In the genomic region with DNA sequence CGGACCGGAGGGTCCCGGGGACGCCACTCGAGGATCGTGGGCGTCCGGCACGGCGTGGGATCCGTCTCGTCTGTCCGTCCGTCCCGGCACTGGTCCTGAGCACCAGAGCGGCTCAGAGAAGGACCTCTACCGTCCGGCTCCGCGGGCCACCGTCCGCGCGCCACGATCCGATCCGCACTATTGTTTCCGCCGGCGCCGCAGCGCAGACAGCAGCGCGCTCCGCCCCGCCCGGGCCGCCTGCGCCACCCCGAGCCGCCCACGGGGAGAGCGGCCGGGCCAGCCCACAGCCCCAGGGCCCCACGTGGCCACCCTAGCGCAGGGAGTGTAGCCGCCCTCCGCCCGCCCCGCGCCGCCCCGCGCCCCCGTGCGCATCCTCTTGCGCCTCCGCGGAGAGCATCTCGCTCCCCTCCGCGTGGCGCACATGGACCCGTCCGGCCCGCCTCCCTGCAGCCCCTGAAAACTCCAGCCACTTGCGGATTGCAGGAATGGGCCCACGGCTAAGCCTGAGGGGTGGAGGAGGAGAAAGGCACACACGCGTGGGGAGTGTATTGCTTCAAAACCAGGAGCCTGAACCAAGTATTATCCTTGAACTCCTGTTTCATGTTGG, we compare ENCODE assay signal across 8 mouse cellular contexts. TPM values are rescaled to one million over a fixed set of nuclear protein-coding genes. Genes with fewer than 3 reads are reported as not detected.
A peak's percentile ranks its signal among the peaks of the same experiment; 100 is the strongest.
DNase-seq lines count a peak whose midpoint lies in the region; ATAC-seq lines count a peak whose summit lies in the region.

Gene D16Ertd472e, minus strand, starts transcription at position 231 of the 607 bp plus-strand sequence.

- H3K4me2 ChIP-seq in hindbrain, embryonic 11.5 days (replicated peaks; ENCODE audit: low read depth, low read length), result peak within 1 kb of the TSS; percentile 71

- peak within 1 kb of the TSS; percentile 88 for H3K9ac ChIP-seq in hindbrain, embryonic 11.5 days (ENCODE audit: low read depth, low read length)

- H3K27ac ChIP-seq in hindbrain, embryonic 11.5 days (ENCODE audit: low read depth, low read length), result peak within 1 kb of the TSS; percentile 77

- peak within 1 kb of the TSS; percentile 76 for H3K4me3 ChIP-seq in hindbrain, embryonic 11.5 days (ENCODE audit: low read depth, low read length)

- 0 out of 2 replicates have a peak, but pooled peaks cover 3% of the 10 kb centered on the region for H3K4me1 ChIP-seq in hindbrain, embryonic 11.5 days (replicated peaks; ENCODE audit: control insufficient read depth, insufficient read depth, low read length)

- no peaks in the 10 kb centered on the region for H3K27me3 ChIP-seq in hindbrain, embryonic 11.5 days (ENCODE audit: control insufficient read depth, insufficient read depth, low read length)

- under 1% methylated on average over 49 of the region's 70 CpGs for WGBS in hindbrain, embryonic 11.5 days

- peak; percentile 97 for DNase-seq in Muller cell, postnatal 12 days (ENCODE audit: inconsistent ontology term)
- DNase-seq in cerebellum, adult 8-10 months, result peak; percentile 8
- DNase-seq in frontal cortex, adult 2 months (ENCODE audit: extremely low spot score in 1 of 2, low spot score in 1 of 2), result peak; percentile 27 to 68
- peak; percentile 88 for DNase-seq in hindbrain, embryonic 11.5 days (ENCODE audit: low spot score)
- peak; percentile 67 to 79 for DNase-seq in layer of hippocampus, postnatal 25 days (ENCODE audit: extremely low spot score in 1 of 2, low spot score in 1 of 2)
- DNase-seq in lung, postnatal 14 days, result peak; percentile 89
- peak; percentile 91 for DNase-seq in ovary, postnatal 36 days (ENCODE audit: low spot score)
- peak; percentile 92 for DNase-seq in thymus, postnatal 14 days

- no peaks in the 10 kb centered on the region for H3K36me3 ChIP-seq in hindbrain, embryonic 11.5 days (ENCODE audit: control insufficient read depth, insufficient read depth, low read length)

- H3K9me3 ChIP-seq in hindbrain, embryonic 11.5 days (ENCODE audit: control insufficient read depth, low read length), result no peaks in the 10 kb centered on the region

- ATAC-seq in hindbrain, embryonic 11.5 days (ENCODE audit: low FRiP score), result peak; percentile 98

RNA-seq across cellular contexts. Expression of gene D16Ertd472e, which starts in this region (rescaled TPM):
- polyA plus RNA-seq in frontal cortex, adult 2 months (2012; rRNA removed), result 5.1 TPM in 2 replicates
- polyA plus RNA-seq in hindbrain, embryonic 11.5 days (2014; fragmentation: Nextera tagmentation; extraction: Ambion mirVana), result 15.8 and 18.5 TPM in 2 replicates
- 10 to 100 TPM; 11.6 to 12.7 TPM for total RNA-seq in layer of hippocampus, postnatal 25 days (2021)

Comparison
In these comparisons a context has a peak if more than half of its experiments do, and no peak if none do; other contexts are left out.
1. Peak in every context shown above with its lines: DNase-seq, ATAC-seq, H3K4me3 ChIP-seq and H3K27ac ChIP-seq.
2. DNase-seq: peak in every context shown above with its lines; median percentile 97 in Muller cell, postnatal 12 days; 92 in thymus, postnatal 14 days; 91 in ovary, postnatal 36 days; 89 in lung, postnatal 14 days; 88 in hindbrain, embryonic 11.5 days; 73 in layer of hippocampus, postnatal 25 days; 48 in frontal cortex, adult 2 months; 8 in cerebellum, adult 8-10 months.